Comparison of ENCODE assay signal across 9 mouse cellular contexts in genomic region chr1:172207111-172207584, GRCm38 (mm10). TPM values are rescaled to one million over a fixed set of nuclear protein-coding genes. Genes with fewer than 3 reads are reported as not detected.
DNase-seq lines count a peak whose midpoint lies in the region; ATAC-seq lines count a peak whose summit lies in the region.
"Had no signal": no experiment of that assay in that cellular context is flagged by ENCODE, and none has a peak within 500 bp of the region (broad histone marks: within the 10 kb centered on the region; RNA-seq: fewer than 3 reads in every experiment).

No protein-coding gene starts in this region.

- peaks cover 49% of the 10 kb centered on the region for H3K4me1 ChIP-seq in hindbrain, embryonic 13.5 days (replicated peaks)

- H3K27me3 ChIP-seq in hindbrain, embryonic 13.5 days = no peaks in the 10 kb centered on the region

- ATAC-seq in hindbrain, embryonic 13.5 days (ENCODE audit: low FRiP score) = no peak; the same call in 1 of the 2 replicates
- peak; percentile 67 for ATAC-seq in megakaryocyte, adult 5-6 weeks (ENCODE audit: poor library complexity, severe bottlenecking)
- no peak for ATAC-seq in inflammation-experienced regulatory T-cells, adult 6 months
- ATAC-seq in erythroblast, adult 5-6 weeks (replicated peaks; ENCODE audit: low FRiP score, poor library complexity, severe bottlenecking) = no peak

- H3K27ac ChIP-seq in hindbrain, embryonic 13.5 days = peak overlapping the region; percentile 95

- H3K9me3 ChIP-seq in hindbrain, embryonic 13.5 days = no peaks in the 10 kb centered on the region

- peak overlapping the region; percentile 97 for H3K9ac ChIP-seq in hindbrain, embryonic 13.5 days

- peak overlapping the region; percentile 70 for H3K4me2 ChIP-seq in hindbrain, embryonic 13.5 days

- intact Hi-C loops in gastrocnemius, postnatal 14 days (cut with DNase I; ENCODE audit: low total_unique reads) = no loop called here
- intact Hi-C loops in gastrocnemius, postnatal 36 days (cut with DNase I) = loop anchor here (5.0 to 10.0 kb wide), 2 partner anchors 40 to 62 kb away; partner anchors contain the start of gene Dcaf8

- DNase-seq in gastrocnemius, postnatal 14 days = peak; percentile 22
- no peak for DNase-seq in gastrocnemius, postnatal 36 days
- peak; percentile 78 for DNase-seq in testis, postnatal 10 days (ENCODE audit: low spot score)
- no peak for DNase-seq in testis, postnatal 14 days (ENCODE audit: low spot score)

- H3K36me3 ChIP-seq in hindbrain, embryonic 13.5 days = no peaks in the 10 kb centered on the region; the same call in 1 of the 2 replicates

- H3K4me3 ChIP-seq in hindbrain, embryonic 13.5 days = peak overlapping the region; percentile 82; the same call in 1 of the 2 replicates

- WGBS in hindbrain, embryonic 13.5 days = 15% methylated on average over 6 of the region's 7 CpGs

RNA-seq across cellular contexts. Expression of gene Pea15a, which starts 0.5 kb away (rescaled TPM):
- 10 to 100 TPM; 39.2 to 60.3 TPM for total RNA-seq in gastrocnemius, postnatal 14 days (2021)
- 10 to 100 TPM; 22.5 to 28.4 TPM for total RNA-seq in gastrocnemius, postnatal 36 days (2021)
- 400 and 410 TPM in 2 replicates for polyA plus RNA-seq in hindbrain, embryonic 13.5 days (2015; fragmentation: Nextera tagmentation; extraction: Ambion mirVana)
- 16.1 and 17.5 TPM in 2 replicates for total RNA-seq in megakaryocyte, adult 5-6 weeks (2015)
- total RNA-seq in megakaryocyte, adult 5-6 weeks (2017) = 13.6 and 18.5 TPM in 2 replicates
- polyA plus RNA-seq in inflammation-experienced regulatory T-cells, adult 6 months (2017; shearing (Covaris generic)) = 10 to 100 TPM; 46.0 to 50.6 (median 47.6) TPM
- total RNA-seq in erythroblast, adult 5-6 weeks (2015; ENCODE audit: low replicate concordance) = 2.5 and 3.1 TPM in 2 replicates
- 2.6 and 5.4 TPM in 2 replicates for total RNA-seq in erythroblast, adult 5-6 weeks (2017; ENCODE audit: low replicate concordance)

RNA-seq across cellular contexts. Expression of gene Casq1, which starts 12.5 kb away (rescaled TPM):
- total RNA-seq in gastrocnemius, postnatal 14 days (2021) = 1,000 to 10,000 TPM; 6,638 to 7,021 TPM
- total RNA-seq in gastrocnemius, postnatal 36 days (2021) = 1,000 to 10,000 TPM; 4,749 to 5,131 TPM
- 2.3 and 2.4 TPM in 2 replicates for polyA plus RNA-seq in hindbrain, embryonic 13.5 days (2015; fragmentation: Nextera tagmentation; extraction: Ambion mirVana)
- total RNA-seq in megakaryocyte, adult 5-6 weeks (2015) = not detected in 2 replicates
- total RNA-seq in megakaryocyte, adult 5-6 weeks (2017) = not detected in 2 replicates
- polyA plus RNA-seq in inflammation-experienced regulatory T-cells, adult 6 months (2017; shearing (Covaris generic)) = not detected
- total RNA-seq in erythroblast, adult 5-6 weeks (2015; ENCODE audit: low replicate concordance) = not detected in 2 replicates
- total RNA-seq in erythroblast, adult 5-6 weeks (2017; ENCODE audit: low replicate concordance) = not detected in 2 replicates
- polyA plus RNA-seq: erythroblast, embryonic 14.5 days had no signal

RNA-seq across cellular contexts. Expression of gene Atp1a4, which starts 51.1 kb away (rescaled TPM):
- total RNA-seq in gastrocnemius, postnatal 14 days (2021) = under 1 TPM; 0.66 to 0.96 TPM
- under 1 TPM; 0.51 to 0.72 TPM for total RNA-seq in gastrocnemius, postnatal 36 days (2021)
- 0.06 TPM in 1 of 2 replicates, not detected in the other for polyA plus RNA-seq in hindbrain, embryonic 13.5 days (2015; fragmentation: Nextera tagmentation; extraction: Ambion mirVana)
- total RNA-seq in megakaryocyte, adult 5-6 weeks (2015) = not detected in 2 replicates
- total RNA-seq in megakaryocyte, adult 5-6 weeks (2017) = not detected in 2 replicates
- polyA plus RNA-seq in inflammation-experienced regulatory T-cells, adult 6 months (2017; shearing (Covaris generic)) = not detected
- not detected in 2 replicates for total RNA-seq in erythroblast, adult 5-6 weeks (2015; ENCODE audit: low replicate concordance)
- not detected in 2 replicates for total RNA-seq in erythroblast, adult 5-6 weeks (2017; ENCODE audit: low replicate concordance)
- polyA plus RNA-seq: erythroblast, embryonic 14.5 days had no signal

RNA-seq across cellular contexts. Expression of gene Igsf8, which starts 54.3 kb away (rescaled TPM):
- total RNA-seq in gastrocnemius, postnatal 14 days (2021) = 10 to 100 TPM; 11.1 to 12.5 TPM
- 1 to 10 TPM; 8.4 to 9.8 TPM for total RNA-seq in gastrocnemius, postnatal 36 days (2021)
- polyA plus RNA-seq in hindbrain, embryonic 13.5 days (2015; fragmentation: Nextera tagmentation; extraction: Ambion mirVana) = 104 and 112 TPM in 2 replicates
- 29.6 and 40.0 TPM in 2 replicates for total RNA-seq in megakaryocyte, adult 5-6 weeks (2015)
- 26.1 and 34.4 TPM in 2 replicates for total RNA-seq in megakaryocyte, adult 5-6 weeks (2017)
- polyA plus RNA-seq in inflammation-experienced regulatory T-cells, adult 6 months (2017; shearing (Covaris generic)) = 1 to 10 TPM; 3.8 to 5.4 (median 5.2) TPM
- 1.3 and 6.7 TPM in 2 replicates for total RNA-seq in erythroblast, adult 5-6 weeks (2015; ENCODE audit: low replicate concordance)
- total RNA-seq in erythroblast, adult 5-6 weeks (2017; ENCODE audit: low replicate concordance) = 2.0 and 3.1 TPM in 2 replicates

RNA-seq across cellular contexts. Expression of gene Dcaf8, which starts 59.3 kb away (rescaled TPM):
- total RNA-seq in gastrocnemius, postnatal 14 days (2021) = 100 to 1,000 TPM; 131 to 134 TPM
- total RNA-seq in gastrocnemius, postnatal 36 days (2021) = 100 to 1,000 TPM; 165 to 181 TPM
- polyA plus RNA-seq in hindbrain, embryonic 13.5 days (2015; fragmentation: Nextera tagmentation; extraction: Ambion mirVana) = 100 and 107 TPM in 2 replicates
- 18.9 and 19.4 TPM in 2 replicates for total RNA-seq in megakaryocyte, adult 5-6 weeks (2015)
- 63.9 and 71.6 TPM in 2 replicates for total RNA-seq in megakaryocyte, adult 5-6 weeks (2017)
- polyA plus RNA-seq in inflammation-experienced regulatory T-cells, adult 6 months (2017; shearing (Covaris generic)) = 10 to 100 TPM; 46.7 to 99.2 (median 78.4) TPM
- total RNA-seq in erythroblast, adult 5-6 weeks (2015; ENCODE audit: low replicate concordance) = 226 and 232 TPM in 2 replicates
- 600 and 738 TPM in 2 replicates for total RNA-seq in erythroblast, adult 5-6 weeks (2017; ENCODE audit: low replicate concordance)

Comparison
In these comparisons a context has a peak if more than half of its experiments do, and no peak if none do; other contexts are left out.
1. DNase-seq: peak in gastrocnemius, postnatal 14 days (single experiment) and testis, postnatal 10 days (single experiment); none in gastrocnemius, postnatal 36 days (0 of 2) and testis, postnatal 14 days (single experiment).
2. RNA of gene Casq1, which starts 12.5 kb away (total RNA-seq): 6,638 to 7,021 TPM in gastrocnemius, postnatal 14 days and 4,749 to 5,131 TPM in gastrocnemius, postnatal 36 days; not detected in megakaryocyte, adult 5-6 weeks and not detected in erythroblast, adult 5-6 weeks; every median in the first group is over 1,000 times any median in the second.